Mouse (Mus musculus): Measurements from ENCODE around the gene Krt25. TPM values are rescaled to one million over a fixed set of nuclear protein-coding genes. Genes with fewer than 3 reads are reported as not detected.
A peak's percentile ranks its signal among the peaks of the same experiment; 100 is the strongest.

Krt25 gene
- not detected for polyA plus RNA-seq (2021)

- TF ChIP-seq CTCF (IDR thresholded peaks at IDR 0.05), result no peak
- ATAC-seq, result no peak
- POLR2A ChIA-PET, result no interaction called here
- in situ Hi-C loops (cut with MboI; ENCODE audit: low pct_unique_long_range_greater_than_20kb), result no loop called here
- CTCF ChIA-PET, result no interaction called here
- DNase-seq (ENCODE audit: low read depth, low spot score), result no peak
- H3K27me3 ChIP-seq, result peaks cover 7% of the 10 kb centered on the region
Observed at GRCm38 (mm10) chr11:99322851-99323250, at the start of gene Krt25. Gene Krt25 (minus strand): TSS chr11:99322951.

- TF ChIP-seq CTCF (IDR thresholded peaks at IDR 0.05), result no peak
- DNase-seq (ENCODE audit: low read depth, low spot score) (no peak), ATAC-seq (no peak)
- CTCF ChIA-PET, result interaction anchor here (0.9 kb wide), 1 partner anchor 94 kb away, joined by 3 read pairs; no protein-coding TSS in a partner anchor
- in situ Hi-C loops (cut with MboI; ENCODE audit: low pct_unique_long_range_greater_than_20kb), result loop anchor here (5.0 to 10.0 kb wide), 2 partner anchors 58 to 635 kb away; no protein-coding TSS in a partner anchor
- peaks cover 42% of the 10 kb centered on the region for H3K27me3 ChIP-seq
- POLR2A ChIA-PET, result no interaction called here
Observed at GRCm38 (mm10) chr11:99369853-99370451, 47.2 kb upstream of the Krt25 start.

GRCm38 (mm10) chr11:99369229-99369628, 46.5 kb upstream of the Krt25 start:
- peaks cover 38% of the 10 kb centered on the region for H3K27me3 ChIP-seq
- in situ Hi-C loops (cut with MboI; ENCODE audit: low pct_unique_long_range_greater_than_20kb), result loop anchor here (5.0 kb wide), 1 partner anchor 57 kb away; no protein-coding TSS in a partner anchor
- DNase-seq (ENCODE audit: low read depth, low spot score) (no peak), ATAC-seq (no peak)
- CTCF ChIA-PET, result interaction anchor here (1.6 kb wide), 1 partner anchor 17 kb away, joined by 4 read pairs; no protein-coding TSS in a partner anchor
- TF ChIP-seq CTCF (IDR thresholded peaks at IDR 0.05), result peak; percentile 72
- POLR2A ChIA-PET, result no interaction called here

- peaks cover 20% of the 10 kb centered on the region for H3K27me3 ChIP-seq
- ChIA-PET CTCF (no interaction called here), POLR2A (no interaction called here)
- in situ Hi-C loops (cut with MboI; ENCODE audit: low pct_unique_long_range_greater_than_20kb), result loop anchor here (5.0 kb wide), 1 partner anchor 54 kb away; no protein-coding TSS in a partner anchor
- ATAC-seq (no peak), DNase-seq (ENCODE audit: low read depth, low spot score) (no peak)
- no peak for TF ChIP-seq CTCF (IDR thresholded peaks at IDR 0.05)
Observed at GRCm38 (mm10) chr11:99366791-99367190, 44.0 kb upstream of the Krt25 start.

DNA sequence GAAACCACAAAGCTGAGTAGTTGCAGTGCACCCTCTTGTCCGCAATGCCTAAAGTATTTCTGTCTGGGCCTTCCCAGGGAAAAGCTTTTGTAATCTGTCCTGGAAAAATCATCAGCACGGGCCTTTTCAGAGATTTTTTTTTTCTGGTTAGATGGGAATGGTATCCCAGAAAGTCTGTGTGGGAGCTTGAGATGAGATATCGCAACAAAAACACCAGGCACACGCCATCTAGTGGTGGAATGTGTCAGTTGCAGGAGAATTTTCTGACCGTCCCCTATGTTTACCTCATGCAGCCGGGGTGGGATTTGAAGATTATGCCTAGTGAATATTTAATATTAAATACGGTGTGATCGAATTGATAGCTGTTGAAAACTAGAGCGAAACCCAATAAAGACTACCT, 41.7 kb upstream of the Krt25 start:
- peak; percentile 74 for TF ChIP-seq CTCF (IDR thresholded peaks at IDR 0.05)
- no peak for ATAC-seq
- ChIA-PET POLR2A (no interaction called here), CTCF (interaction anchor here (0.6 to 1.5 kb wide), 5 partner anchors 19 to 931 kb away, joined by 3 to 6 read pairs (median 3); no protein-coding TSS in a partner anchor)
- DNase-seq (ENCODE audit: low read depth, low spot score), result no peak
- H3K27me3 ChIP-seq, result peaks cover 29% of the 10 kb centered on the region
- in situ Hi-C loops (cut with MboI; ENCODE audit: low pct_unique_long_range_greater_than_20kb), result no loop called here

DNA sequence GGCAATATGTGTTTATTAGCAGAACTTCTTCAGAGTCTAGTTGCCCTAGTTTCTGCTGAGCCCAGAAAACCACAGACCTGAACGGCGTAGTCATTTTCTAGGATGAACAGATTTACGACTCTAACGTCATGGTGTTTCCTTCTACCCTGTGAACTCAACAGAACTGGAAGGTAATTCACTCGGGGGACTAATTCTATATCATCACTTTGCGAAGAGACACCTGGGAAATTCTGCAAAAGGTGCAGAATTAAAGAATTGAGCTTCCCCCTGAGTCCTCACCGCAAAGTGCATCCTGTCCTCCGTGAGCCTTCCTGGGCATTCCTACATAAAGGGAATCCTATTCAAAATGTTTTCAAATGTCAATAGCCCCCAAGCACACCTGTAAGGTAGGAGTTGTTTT, 38.7 kb upstream of the Krt25 start:
- peaks cover 36% of the 10 kb centered on the region for H3K27me3 ChIP-seq
- DNase-seq (ENCODE audit: low read depth, low spot score), result no peak
- no peak for ATAC-seq
- TF ChIP-seq CTCF (IDR thresholded peaks at IDR 0.05), result no peak
- in situ Hi-C loops (cut with MboI; ENCODE audit: low pct_unique_long_range_greater_than_20kb), result no loop called here
- CTCF ChIA-PET, result interaction anchor here (1.5 kb wide), 1 partner anchor 11 kb away, joined by 3 read pairs; no protein-coding TSS in a partner anchor
- POLR2A ChIA-PET, result no interaction called here

GRCm38 (mm10) chr11:99351004-99351403, 28.3 kb upstream of the Krt25 start, which contains the start of gene Krt27:
Gene Krt27 (minus strand): TSS chr11:99351104.
- no peak for TF ChIP-seq CTCF (IDR thresholded peaks at IDR 0.05)
- no peak for DNase-seq (ENCODE audit: low read depth, low spot score)
- ATAC-seq, result no peak
- ChIA-PET CTCF (no interaction called here), POLR2A (no interaction called here)
- in situ Hi-C loops (cut with MboI; ENCODE audit: low pct_unique_long_range_greater_than_20kb), result no loop called here
- peaks cover 19% of the 10 kb centered on the region for H3K27me3 ChIP-seq

- POLR2A ChIA-PET, result no interaction called here
- in situ Hi-C loops (cut with MboI; ENCODE audit: low pct_unique_long_range_greater_than_20kb), result no loop called here
- no peaks in the 10 kb centered on the region for H3K27me3 ChIP-seq
- no peak for ATAC-seq
- CTCF ChIA-PET, result no interaction called here
- TF ChIP-seq CTCF (IDR thresholded peaks at IDR 0.05), result no peak
- DNase-seq (ENCODE audit: low read depth, low spot score), result no peak
Observed at GRCm38 (mm10) chr11:99339299-99339847, 16.6 kb upstream of the Krt25 start.

DNA sequence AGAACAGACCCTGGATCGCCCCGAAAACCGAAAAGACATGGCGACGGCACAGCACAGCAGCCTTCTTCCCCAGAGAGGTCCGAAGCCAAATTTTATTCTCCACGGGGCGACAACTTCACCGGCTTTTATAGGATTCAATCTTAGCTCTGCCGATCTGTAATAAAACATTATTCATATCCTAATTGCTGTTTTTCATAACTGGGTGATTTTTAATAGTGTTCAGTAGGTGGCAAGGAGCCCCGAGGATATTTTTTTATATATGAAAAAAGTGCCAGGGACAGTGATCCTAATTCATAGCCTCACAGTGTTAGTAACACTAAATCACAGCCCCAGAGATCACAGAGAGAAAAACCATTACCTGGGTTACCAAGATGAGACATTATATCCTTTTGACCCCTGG, 15.1 kb upstream of the Krt25 start, which contains the start of gene Krt26:
Gene Krt26, minus strand, starts transcription at position 101 of the 400 bp plus-strand sequence.
- peaks cover 4% of the 10 kb centered on the region for H3K27me3 ChIP-seq
- TF ChIP-seq CTCF (IDR thresholded peaks at IDR 0.05), result no peak
- CTCF ChIA-PET, result no interaction called here
- in situ Hi-C loops (cut with MboI; ENCODE audit: low pct_unique_long_range_greater_than_20kb), result no loop called here
- no peak for DNase-seq (ENCODE audit: low read depth, low spot score)
- POLR2A ChIA-PET, result no interaction called here
- ATAC-seq, result no peak

GRCm38 (mm10) chr11:99333426-99333825, 10.7 kb upstream of the Krt25 start:
- H3K27me3 ChIP-seq, result peaks cover 22% of the 10 kb centered on the region
- in situ Hi-C loops (cut with MboI; ENCODE audit: low pct_unique_long_range_greater_than_20kb), result no loop called here
- no peak for DNase-seq (ENCODE audit: low read depth, low spot score)
- POLR2A ChIA-PET, result no interaction called here
- no peak for ATAC-seq
- TF ChIP-seq CTCF (IDR thresholded peaks at IDR 0.05), result no peak
- CTCF ChIA-PET, result no interaction called here

DNA sequence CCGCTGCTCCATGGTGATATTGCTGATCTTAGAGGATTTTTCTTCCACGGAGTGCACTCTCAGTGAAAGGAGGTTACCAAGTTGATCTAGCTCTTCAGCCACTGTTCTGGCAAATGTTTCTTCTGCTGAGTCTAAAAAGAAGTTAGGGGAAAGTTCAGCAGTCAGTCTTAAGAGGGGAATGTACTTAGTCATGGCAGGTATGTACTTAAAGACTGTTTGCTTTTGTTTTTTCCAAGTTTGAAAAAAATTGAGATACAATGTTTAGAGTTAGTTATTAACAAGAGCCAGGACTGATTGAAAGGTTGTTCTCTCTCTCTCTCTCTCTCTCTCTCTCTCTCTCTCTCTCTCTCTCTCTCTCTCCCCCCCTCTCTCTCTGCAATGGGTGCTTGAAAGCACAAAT, 6.9 kb upstream of the Krt25 start:
- no peak for ATAC-seq
- ChIA-PET POLR2A (no interaction called here), CTCF (no interaction called here)
- in situ Hi-C loops (cut with MboI; ENCODE audit: low pct_unique_long_range_greater_than_20kb), result no loop called here
- TF ChIP-seq CTCF (IDR thresholded peaks at IDR 0.05), result no peak
- peaks cover 29% of the 10 kb centered on the region for H3K27me3 ChIP-seq
- DNase-seq (ENCODE audit: low read depth, low spot score), result no peak

Measured in Patski (cell line).